Mouse (Mus musculus) hindbrain, embryonic 11.5 days (tissue): ENCODE measurements at regions not wholly inside any gene's neighbourhood (a gene's known extent, or its start where the extent isn't known, plus 50 kb on each side); places are given as distances from the start of the nearest gene placed in this dataset.

Source experiments
- ATAC-seq: fragments of 200-750 bp; cut with Nextera tagmentation; 2 replicates; pipeline ENCODE4 v1.8.0; 2017; ENCODE audit warnings: mild to moderate bottlenecking, moderate TSS enrichment, moderate library complexity; ENCODE audit not compliant: low FRiP score
- DNase-seq: peaks from one replicate; pipeline ENCODE4 v3.0.0-alpha.2; 2015; ENCODE audit warnings: low spot score
- H3K27ac ChIP-seq: fragments of 300-500 bp; sonication (generic); 2 replicates; pipeline ENCODE4 v1.5.1; 2014; ENCODE audit warnings: mild to moderate bottlenecking, low read depth, low read length
- H3K27me3 ChIP-seq: fragments of 300-500 bp; sonication (generic); 2 replicates; pipeline ENCODE4 v1.6.1; 2014; ENCODE audit warnings: mild to moderate bottlenecking, low read length, moderate library complexity, mixed read lengths; ENCODE audit not compliant: control insufficient read depth, insufficient read depth
- H3K36me3 ChIP-seq: fragments of 300-500 bp; sonication (generic); 2 replicates; pipeline ENCODE4 v1.6.1; 2014; ENCODE audit warnings: mild to moderate bottlenecking, low read length, moderate library complexity, mixed read lengths; ENCODE audit not compliant: control insufficient read depth, insufficient read depth
- H3K4me1 ChIP-seq: fragments of 300-500 bp; sonication (generic); replicated peaks from 2 replicates; pipeline ENCODE4 v1.6.1; 2014; ENCODE audit warnings: low read length, mixed read lengths; ENCODE audit not compliant: control insufficient read depth, insufficient read depth
- H3K4me2 ChIP-seq: fragments of 300-500 bp; sonication (generic); replicated peaks from 2 replicates; pipeline ENCODE4 v1.6.1; 2014; ENCODE audit warnings: mild to moderate bottlenecking, low read depth, low read length
- H3K4me3 ChIP-seq: fragments of 300-500 bp; sonication (generic); 2 replicates; pipeline ENCODE4 v1.5.1; 2014; ENCODE audit warnings: low read depth, low read length
- H3K9ac ChIP-seq: fragments of 300-500 bp; sonication (generic); 2 replicates; pipeline ENCODE4 v1.6.1; 2014; ENCODE audit warnings: low read depth, low read length
- H3K9me3 ChIP-seq: fragments of 300-500 bp; sonication (generic); 2 replicates; pipeline ENCODE4 v1.6.1; 2016; ENCODE audit warnings: low read length; ENCODE audit not compliant: control insufficient read depth
- WGBS: fragments of 180-500 bp; shearing (Covaris S2); extraction: QIAGEN DNeasy Blood & Tissue Kit; methylation state at CpG from one replicate; pipeline ENCODE4 v1.1.7; 2014; 5-methylcytosine and 5-hydroxymethylcytosine counted together

DNA sequence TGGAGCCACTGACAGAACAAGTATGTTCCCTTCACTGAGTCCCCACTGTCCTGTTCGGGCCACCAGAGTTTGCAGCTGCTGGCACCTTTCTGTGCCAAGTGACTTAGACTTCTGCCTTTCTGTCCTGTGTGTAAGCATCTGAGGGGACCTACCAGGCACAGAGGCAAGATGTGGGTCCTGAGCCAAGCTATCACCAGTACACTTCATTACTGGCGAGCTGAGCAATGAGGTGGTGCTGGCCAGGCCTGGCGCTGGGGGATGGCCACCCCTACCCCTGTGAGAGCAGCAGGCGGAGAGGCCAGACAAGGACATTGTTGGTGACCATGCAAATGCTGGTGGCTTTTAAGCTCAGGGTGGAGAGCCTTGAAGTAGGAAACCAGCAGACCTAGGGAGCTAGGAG lies 87.6 kb upstream of the Mrps6 start:
- no peak for DNase-seq
- no peak overlapping the region for H3K9ac ChIP-seq
- H3K4me2 ChIP-seq = no peak overlapping the region

DNA sequence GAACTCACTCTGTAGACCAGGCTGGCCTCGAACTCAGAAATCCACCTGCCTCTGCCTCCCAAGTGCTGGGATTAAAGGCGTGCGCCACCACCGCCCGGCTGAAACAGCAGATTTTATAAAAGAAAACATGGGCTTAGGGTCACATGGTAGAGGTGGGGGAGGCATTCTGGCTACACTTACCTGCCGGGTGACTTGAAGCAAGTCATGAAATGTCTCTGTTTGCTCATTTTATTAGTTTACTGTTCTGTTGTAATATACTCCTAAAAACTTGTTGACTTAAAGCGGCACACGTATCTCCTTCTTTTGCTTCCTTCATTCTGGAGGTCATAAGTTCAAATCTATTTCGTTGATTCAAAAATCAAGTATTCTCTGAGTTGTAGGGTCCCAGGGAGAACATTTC lies 84.9 kb upstream of the Mrps6 start:
- Histone ChIP-seq H3K9me3 (no peaks in the 10 kb centered on the region), H3K4me3 (no peak overlapping the region), H3K36me3 (no peaks in the 10 kb centered on the region), H3K4me2 (no peak overlapping the region), H3K4me1 (no peaks in the 10 kb centered on the region), H3K27me3 (no peaks in the 10 kb centered on the region), H3K27ac (no peak overlapping the region), H3K9ac (no peak overlapping the region)
- no peak for DNase-seq
- 94% methylated on average over 8 of the region's 9 CpGs for WGBS
- ATAC-seq = no peak

More for the DNA sequence above, 87.6 kb upstream of the Mrps6 start:
- no peak overlapping the region for H3K27ac ChIP-seq
- no peaks in the 10 kb centered on the region for H3K36me3 ChIP-seq
- H3K27me3 ChIP-seq = no peaks in the 10 kb centered on the region
- H3K4me3 ChIP-seq = no peak overlapping the region
- 89% methylated on average over 4 of the region's 4 CpGs for WGBS
- no peak for ATAC-seq
- no peaks in the 10 kb centered on the region for H3K9me3 ChIP-seq
- no peaks in the 10 kb centered on the region for H3K4me1 ChIP-seq

DNA sequence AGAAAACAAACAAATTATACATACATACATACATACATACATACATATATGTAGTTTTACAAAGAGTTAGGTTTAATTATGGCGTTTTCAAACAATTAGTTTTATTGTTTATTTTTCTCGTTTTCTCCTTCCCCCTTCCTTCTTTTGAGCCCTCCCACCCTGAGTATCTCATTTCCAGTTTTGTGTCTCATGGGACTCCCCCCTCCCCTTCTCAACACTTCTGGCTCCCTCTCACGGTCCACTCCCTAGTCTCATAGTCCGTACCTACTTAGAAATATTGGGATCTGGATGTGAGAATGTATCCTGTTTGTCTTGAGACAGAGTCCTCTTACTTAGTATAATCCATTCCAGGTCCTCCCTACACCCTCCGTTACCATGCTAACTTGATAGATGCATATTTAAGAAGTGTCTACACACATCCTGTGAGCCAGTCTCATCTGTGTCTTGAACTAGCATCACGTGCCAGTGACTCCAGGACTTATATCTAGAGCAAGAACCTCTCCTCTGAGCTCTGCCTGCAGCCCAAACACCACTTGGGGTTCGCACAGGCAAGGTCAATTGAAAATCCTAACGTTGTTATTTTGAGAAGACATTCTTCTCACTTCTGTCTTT lies 81.8 kb upstream of the Mrps6 start:
- ATAC-seq = no peak
- no peak overlapping the region for H3K4me3 ChIP-seq
- H3K4me2 ChIP-seq = no peak overlapping the region
- no peaks in the 10 kb centered on the region for H3K9me3 ChIP-seq
- no peaks in the 10 kb centered on the region; the same call in 1 of the 2 replicates for H3K4me1 ChIP-seq
- no peaks in the 10 kb centered on the region for H3K36me3 ChIP-seq
- no peak for DNase-seq
- no peak overlapping the region for H3K9ac ChIP-seq
- no peaks in the 10 kb centered on the region for H3K27me3 ChIP-seq
- no peak overlapping the region for H3K27ac ChIP-seq
- WGBS = 73% methylated on average over 8 of the region's 8 CpGs

DNA sequence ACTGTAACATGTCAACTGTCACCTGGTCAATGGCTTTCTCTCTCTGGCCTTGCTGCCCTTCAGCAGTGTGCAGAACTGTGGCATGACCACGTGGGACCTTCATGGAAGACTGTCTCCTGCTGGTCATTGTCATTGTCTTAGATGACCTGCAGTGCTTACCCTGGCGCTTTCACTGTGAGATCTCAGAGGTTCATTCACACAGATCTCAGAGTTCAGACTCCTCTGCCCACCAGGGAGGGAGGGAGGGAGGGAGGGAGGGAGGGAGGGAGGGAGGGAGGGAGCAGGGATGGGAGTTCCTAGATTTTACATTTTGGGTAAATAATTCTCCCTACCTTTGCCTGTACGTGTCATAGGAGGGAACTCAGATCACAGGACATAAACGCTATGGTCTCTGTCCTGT lies 79.6 kb upstream of the Mrps6 start:
- no peak overlapping the region for H3K9ac ChIP-seq
- H3K27ac ChIP-seq = no peak overlapping the region
- H3K36me3 ChIP-seq = no peaks in the 10 kb centered on the region
- WGBS = 31% methylated on average over 4 of the region's 4 CpGs
- H3K9me3 ChIP-seq = no peaks in the 10 kb centered on the region
- no peaks in the 10 kb centered on the region; the same call in 1 of the 2 replicates for H3K4me1 ChIP-seq
- no peak overlapping the region for H3K4me3 ChIP-seq
- ATAC-seq = no peak
- no peaks in the 10 kb centered on the region for H3K27me3 ChIP-seq
- no peak for DNase-seq
- no peak overlapping the region for H3K4me2 ChIP-seq

DNA sequence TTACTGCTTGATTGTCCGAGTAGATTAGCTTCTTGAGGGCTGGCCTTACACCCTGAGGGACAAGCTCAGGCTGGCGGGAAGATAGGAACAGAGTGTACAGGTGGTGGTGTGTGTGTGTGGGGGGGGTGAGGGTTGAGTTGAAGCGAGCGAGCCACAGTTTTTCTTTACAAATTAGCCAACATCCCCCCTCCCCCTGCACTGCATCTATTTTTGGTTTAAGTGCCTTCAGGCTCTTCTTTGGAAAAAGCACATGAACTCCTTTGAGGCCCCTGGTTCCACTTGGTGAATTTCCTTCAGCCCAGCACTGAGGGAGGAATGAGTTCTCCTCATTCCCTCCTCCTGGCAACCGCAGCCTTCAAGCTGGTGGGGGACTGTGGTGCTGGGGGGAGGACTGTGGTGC lies 79.2 kb upstream of the Mrps6 start:
- Histone ChIP-seq H3K9ac (no peak overlapping the region), H3K4me3 (no peak overlapping the region), H3K36me3 (no peaks in the 10 kb centered on the region), H3K4me1 (no peaks in the 10 kb centered on the region; the same call in 1 of the 2 replicates), H3K9me3 (no peaks in the 10 kb centered on the region), H3K4me2 (no peak overlapping the region), H3K27me3 (no peaks in the 10 kb centered on the region), H3K27ac (no peak overlapping the region)
- WGBS = 37% methylated on average over 5 of the region's 5 CpGs
- DNase-seq (no peak), ATAC-seq (no peak)

DNA sequence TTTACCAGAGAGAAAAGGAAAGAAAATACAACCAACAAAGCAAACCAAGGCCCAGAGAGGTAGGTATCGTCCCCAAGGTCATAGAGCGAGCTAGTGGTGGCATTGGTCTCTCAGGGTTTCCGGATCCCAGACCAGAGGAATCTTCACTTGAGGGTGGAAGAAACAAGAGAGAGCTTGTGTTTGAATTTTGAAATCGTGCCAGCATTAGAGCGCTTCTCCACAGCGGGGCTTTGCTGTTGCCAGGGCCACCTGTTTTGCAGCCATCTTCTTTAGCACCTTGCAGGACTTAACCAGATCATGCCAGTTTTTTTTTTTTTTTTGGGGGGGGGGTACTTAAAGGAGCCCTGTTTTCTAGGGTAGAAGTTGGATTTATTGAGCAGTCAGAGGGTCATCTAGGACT lies 77.6 kb upstream of the Mrps6 start:
- WGBS = 91% methylated on average over 6 of the region's 6 CpGs
- Histone ChIP-seq H3K4me1 (no peaks in the 10 kb centered on the region; the same call in 1 of the 2 replicates), H3K27ac (no peak overlapping the region), H3K36me3 (no peaks in the 10 kb centered on the region), H3K9me3 (no peaks in the 10 kb centered on the region), H3K4me3 (no peak overlapping the region), H3K27me3 (no peaks in the 10 kb centered on the region), H3K9ac (no peak overlapping the region), H3K4me2 (no peak overlapping the region)
- no peak for DNase-seq
- no peak for ATAC-seq

DNA sequence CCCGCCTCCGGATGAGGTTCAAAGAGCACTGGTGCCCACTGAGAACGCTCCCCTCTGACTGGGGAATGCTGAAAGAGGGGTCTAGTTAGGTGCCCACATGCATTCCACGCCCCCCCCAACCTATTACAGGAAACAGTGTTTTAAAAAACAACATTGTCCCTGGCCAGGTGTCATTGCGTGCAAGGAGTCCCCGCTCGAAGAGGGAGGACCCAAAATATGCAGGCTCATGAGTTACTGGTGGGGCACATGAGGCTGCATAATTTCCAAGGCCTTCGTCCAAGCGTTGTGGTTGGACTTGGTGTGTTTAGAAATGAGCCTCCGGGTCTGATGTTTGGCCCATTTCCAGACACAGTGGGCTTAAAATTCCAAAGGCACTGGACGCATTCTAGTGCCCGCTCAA lies 72.9 kb upstream of the Mrps6 start:
- WGBS = 89% methylated on average over 12 of the region's 12 CpGs
- H3K9me3 ChIP-seq = no peaks in the 10 kb centered on the region
- no peaks in the 10 kb centered on the region for H3K36me3 ChIP-seq
- H3K4me1 ChIP-seq = no peaks in the 10 kb centered on the region
- H3K27ac ChIP-seq = no peak overlapping the region
- ATAC-seq = no peak
- no peaks in the 10 kb centered on the region for H3K27me3 ChIP-seq
- no peak overlapping the region for H3K4me3 ChIP-seq
- H3K4me2 ChIP-seq = no peak overlapping the region
- no peak for DNase-seq
- H3K9ac ChIP-seq = no peak overlapping the region

DNA sequence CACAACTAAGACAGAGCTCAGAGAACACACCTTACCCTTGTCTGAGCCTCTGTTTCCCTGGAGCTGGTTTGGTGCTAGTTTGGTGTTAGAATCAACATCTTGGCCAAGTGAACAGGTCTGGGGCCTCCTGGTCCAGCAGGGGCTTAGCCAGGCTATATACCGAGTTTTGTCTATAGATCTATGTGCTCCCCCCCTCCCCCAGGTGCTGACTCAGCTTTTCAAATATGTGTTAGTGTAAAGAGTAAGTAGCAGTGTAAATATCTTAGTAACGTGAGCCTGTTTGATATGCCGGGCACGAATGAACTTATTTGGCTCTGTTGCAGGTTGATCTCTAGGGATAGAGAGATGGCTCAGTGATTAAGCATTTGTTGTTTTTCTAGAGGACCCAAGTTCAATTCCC lies 68.7 kb upstream of the Mrps6 start:
- Histone ChIP-seq H3K4me3 (no peak overlapping the region), H3K36me3 (no peaks in the 10 kb centered on the region), H3K27ac (no peak overlapping the region), H3K27me3 (no peaks in the 10 kb centered on the region), H3K9ac (no peak overlapping the region), H3K4me2 (no peak overlapping the region), H3K4me1 (no peaks in the 10 kb centered on the region), H3K9me3 (no peaks in the 10 kb centered on the region)
- WGBS = 87% methylated on average over 4 of the region's 4 CpGs
- DNase-seq = no peak
- no peak for ATAC-seq

DNA sequence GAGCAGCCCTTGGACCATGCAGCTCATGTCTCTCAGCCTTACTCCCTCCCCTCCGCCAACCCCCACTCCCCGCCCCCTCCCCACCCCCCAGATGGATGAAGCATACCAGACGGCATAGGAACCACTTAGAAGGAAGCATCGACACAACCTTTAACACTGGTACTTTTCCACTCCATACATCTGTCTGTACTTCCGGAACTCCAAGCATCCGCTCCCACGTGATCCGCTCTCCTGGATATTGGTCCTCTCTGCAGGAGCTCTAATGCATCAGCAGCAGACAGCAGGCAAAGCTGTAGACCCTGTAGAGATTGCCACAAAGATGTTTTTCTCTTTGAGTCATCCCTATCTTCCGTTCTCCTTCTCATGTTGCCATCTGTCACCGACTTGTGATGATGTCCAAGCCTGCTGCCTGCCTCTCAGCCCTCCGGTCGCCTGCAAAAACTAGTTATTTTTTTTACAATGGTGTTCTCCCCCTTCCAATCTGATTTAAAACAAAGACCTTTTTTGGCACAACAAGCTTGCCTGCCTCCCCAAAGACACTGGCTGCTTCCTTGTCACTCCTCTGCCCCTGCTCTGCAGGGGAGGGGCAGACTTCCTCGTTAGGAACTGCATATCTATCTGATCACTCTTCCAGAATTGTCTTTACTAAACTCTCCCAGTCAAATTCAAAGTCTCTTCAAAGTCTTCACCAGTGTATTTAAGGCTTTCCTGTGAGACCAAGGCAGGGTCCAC lies 62.4 kb upstream of the Mrps6 start:
- peak overlapping the region; percentile 28; the same call in 1 of the 2 replicates for H3K9ac ChIP-seq
- H3K9me3 ChIP-seq = no peaks in the 10 kb centered on the region
- H3K4me2 ChIP-seq = peak overlapping the region; percentile 13; the same call in 1 of the 2 replicates
- H3K36me3 ChIP-seq = no peaks in the 10 kb centered on the region
- no peaks in the 10 kb centered on the region; the same call in 1 of the 2 replicates for H3K4me1 ChIP-seq
- H3K4me3 ChIP-seq = no peak overlapping the region
- peak; percentile 33; the same call in 1 of the 2 replicates for ATAC-seq
- peak; percentile 46 for DNase-seq
- H3K27me3 ChIP-seq = no peaks in the 10 kb centered on the region
- H3K27ac ChIP-seq = no peak overlapping the region
- 21% methylated on average over 13 of the region's 13 CpGs for WGBS
